Mouse (Mus musculus) C2C12 (cell line): ENCODE results near the gene Tcf19.

ENCODE experiments used
- CEBPB ChIP-seq: IDR thresholded peaks from one replicate; pipeline ENCODE4 v1.6.1; 2011; ENCODE audit warnings: low read depth, mild to moderate bottlenecking, control low read depth, moderate library complexity
- CTCF ChIP-seq: IDR thresholded peaks from one replicate; pipeline ENCODE4 v1.5.1; 2011; ENCODE audit not compliant: control insufficient read depth, insufficient read depth, insufficient read length
- MAX ChIP-seq: IDR thresholded peaks from one replicate; pipeline ENCODE4 v1.6.1; 2011; ENCODE audit warnings: mild to moderate bottlenecking, control low read depth
- MYOG ChIP-seq: IDR thresholded peaks from one replicate; pipeline ENCODE4 v1.6.1; 2011; ENCODE audit not compliant: control insufficient read depth, insufficient read length; ENCODE audit errors: extremely low read depth

GRCm38 (mm10) chr17:35532360-35532759 lies 15.7 kb upstream of the Tcf19 start:
- no peak for TF ChIP-seq CTCF
- TF ChIP-seq CEBPB: no peak
- no peak for TF ChIP-seq MAX
- no peak for TF ChIP-seq MYOG
